Mouse (Mus musculus) forebrain, embryonic 15.5 days (tissue): ENCODE data around the gene Psmd14. TPM values are rescaled to one million over a fixed set of nuclear protein-coding genes. Genes with fewer than 3 reads are reported as not detected.

Experiments used
- ATAC-seq: fragments of 200-750 bp; cut with Nextera tagmentation; replicated peaks from 2 replicates; pipeline ENCODE4 v1.8.0; 2017; ENCODE audit warnings: mild to moderate bottlenecking, moderate TSS enrichment, moderate library complexity
- H3K27ac ChIP-seq: fragments of 300-500 bp; sonication (generic); replicated peaks from 2 replicates; pipeline ENCODE4 v1.5.1; 2015; ENCODE audit warnings: mild to moderate bottlenecking, inconsistent platforms
- H3K27me3 ChIP-seq: fragments of 300-500 bp; sonication (generic); 2 replicates; pipeline ENCODE4 v1.6.1; 2015; ENCODE audit warnings: inconsistent platforms
- H3K36me3 ChIP-seq: fragments of 300-500 bp; sonication (generic); 2 replicates; pipeline ENCODE4 v1.6.1; 2015; ENCODE audit warnings: mild to moderate bottlenecking, inconsistent platforms
- H3K4me1 ChIP-seq: fragments of 300-500 bp; sonication (generic); 2 replicates; pipeline ENCODE4 v1.6.1; 2015; ENCODE audit warnings: inconsistent platforms
- H3K4me2 ChIP-seq: fragments of 300-500 bp; sonication (generic); replicated peaks from 2 replicates; pipeline ENCODE4 v1.6.1; 2015; ENCODE audit warnings: mild to moderate bottlenecking, inconsistent platforms
- H3K4me3 ChIP-seq: fragments of 300-500 bp; sonication (generic); 2 replicates; pipeline ENCODE4 v1.5.1; 2015; ENCODE audit warnings: mild to moderate bottlenecking, inconsistent platforms
- H3K9ac ChIP-seq: fragments of 300-500 bp; sonication (generic); replicated peaks from 2 replicates; pipeline ENCODE4 v1.6.1; 2015; ENCODE audit warnings: mild to moderate bottlenecking, inconsistent platforms
- H3K9me3 ChIP-seq: fragments of 300-500 bp; sonication (generic); 2 replicates; pipeline ENCODE4 v1.6.1; 2016; ENCODE audit warnings: inconsistent platforms
- WGBS: fragments of 180-500 bp; shearing (Covaris S2); methylation state at CpG from one replicate; pipeline ENCODE4 v1.1.7; 2015; ENCODE audit warnings: mixed read lengths; 5-methylcytosine and 5-hydroxymethylcytosine counted together
- polyA plus RNA-seq: library from polyadenylated mRNA; unstranded; fragments of >200 nt; fragmentation: Nextera tagmentation; extraction: Ambion mirVana; gene quantifications from 2 replicates; pipeline ENCODE4 v1.2.1, GENCODE M21; 2015

Psmd14 gene
- polyA plus RNA-seq, 1 experiment from 2014 or later: 257 TPM

DNA sequence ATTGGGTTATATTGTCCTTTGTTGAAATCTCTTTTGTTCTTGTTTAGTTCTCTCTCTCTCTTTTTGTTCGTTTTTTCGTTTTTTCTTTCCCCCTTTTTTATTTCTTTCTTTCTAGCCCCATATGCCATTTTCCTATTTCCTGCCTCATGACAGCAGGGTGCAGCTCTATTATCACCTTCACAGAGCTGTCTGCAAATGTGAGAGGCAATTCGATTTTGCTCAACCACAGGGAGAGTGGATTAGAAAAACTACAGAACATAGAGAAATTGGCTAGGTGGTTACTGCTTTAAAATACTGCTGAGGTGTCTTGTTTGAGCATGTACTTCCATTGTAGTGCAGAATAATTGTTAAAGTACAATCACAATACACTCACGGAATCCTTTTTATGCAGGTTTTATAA, 54.0 kb downstream of the Psmd14 start:
- peak overlapping the region; percentile 84 for H3K27ac ChIP-seq
- no peak overlapping the region for H3K4me2 ChIP-seq
- no peaks in the 10 kb centered on the region for H3K36me3 ChIP-seq
- H3K4me3 ChIP-seq: no peak overlapping the region
- 18% methylated on average over 4 of the region's 4 CpGs for WGBS
- ATAC-seq: peak; percentile 73
- no peak overlapping the region for H3K9ac ChIP-seq
- no peaks in the 10 kb centered on the region for H3K9me3 ChIP-seq
- H3K4me1 ChIP-seq: peaks cover 17% of the 10 kb centered on the region
- no peaks in the 10 kb centered on the region for H3K27me3 ChIP-seq

DNA sequence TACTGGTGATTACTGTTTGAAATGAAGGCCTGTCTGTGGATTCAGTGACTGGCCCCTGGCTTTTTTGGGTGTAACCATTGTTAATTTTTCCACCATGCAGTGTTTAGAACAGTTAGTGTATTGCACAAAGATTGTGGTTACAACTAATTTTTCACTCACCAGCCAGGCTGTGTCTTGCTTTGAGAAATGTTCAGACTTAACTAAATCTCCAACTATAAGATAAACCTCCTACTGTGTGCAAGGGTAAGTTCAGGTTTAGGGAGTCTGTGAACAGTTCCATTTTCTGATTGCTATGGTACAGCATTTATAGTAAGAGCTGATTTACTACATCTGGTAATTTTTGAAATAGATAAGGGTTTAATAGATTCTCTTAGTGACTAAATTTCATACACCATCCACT, 69.3 kb downstream of the Psmd14 start:
- Histone ChIP-seq H3K4me1 (no peaks in the 10 kb centered on the region), H3K36me3 (peaks cover 10% of the 10 kb centered on the region), H3K9ac (no peak overlapping the region), H3K27ac (no peak overlapping the region), H3K27me3 (no peaks in the 10 kb centered on the region), H3K4me3 (no peak overlapping the region), H3K9me3 (no peaks in the 10 kb centered on the region), H3K4me2 (no peak overlapping the region)
- ATAC-seq: no peak

- H3K36me3 ChIP-seq: 0 out of 2 replicates have a peak, but pooled peaks cover 1% of the 10 kb centered on the region
- peak; percentile 33; the same call in 1 of the 2 replicates for ATAC-seq
- peak overlapping the region; percentile 74 for H3K27ac ChIP-seq
- H3K27me3 ChIP-seq: no peaks in the 10 kb centered on the region
- H3K9ac ChIP-seq: no peak overlapping the region
- H3K9me3 ChIP-seq: no peaks in the 10 kb centered on the region
- no peak overlapping the region for H3K4me2 ChIP-seq
- peaks cover 2% of the 10 kb centered on the region; the same call in 1 of the 2 replicates for H3K4me1 ChIP-seq
- no peak overlapping the region for H3K4me3 ChIP-seq
- WGBS: 60% methylated on average over 5 of the region's 5 CpGs
Observed at GRCm38 (mm10) chr2:61794960-61795359, 83.5 kb downstream of the Psmd14 start.

DNA sequence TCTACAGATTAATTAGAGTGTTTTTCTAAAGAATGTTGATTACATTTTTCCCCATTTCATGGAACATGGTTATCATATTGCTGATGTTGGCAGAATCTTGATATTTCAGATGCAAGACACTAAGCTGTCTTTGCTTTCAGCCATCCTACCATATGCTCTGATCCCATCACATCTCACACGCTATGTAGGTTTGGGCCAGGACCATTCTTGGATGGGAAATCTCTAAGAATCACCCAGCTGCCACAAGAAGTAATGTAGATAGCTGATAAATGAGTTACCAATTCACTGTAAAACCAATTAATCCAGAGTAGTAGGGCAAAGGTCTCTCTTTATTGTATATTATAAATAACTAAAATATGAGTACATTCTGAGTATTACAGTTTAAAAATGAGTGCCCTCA, 86.6 kb downstream of the Psmd14 start:
- no peaks in the 10 kb centered on the region for H3K9me3 ChIP-seq
- peaks cover 5% of the 10 kb centered on the region; the same call in 1 of the 2 replicates for H3K27me3 ChIP-seq
- 57% methylated on average over 1 of the region's 1 CpGs for WGBS
- peaks cover 11% of the 10 kb centered on the region for H3K4me1 ChIP-seq
- H3K9ac ChIP-seq: no peak overlapping the region
- ATAC-seq: peak; percentile 53
- H3K4me3 ChIP-seq: no peak overlapping the region
- no peaks in the 10 kb centered on the region for H3K36me3 ChIP-seq
- H3K27ac ChIP-seq: no peak overlapping the region; the same call in 1 of the 2 replicates
- H3K4me2 ChIP-seq: no peak overlapping the region

GRCm38 (mm10) chr2:61802656-61803251, 91.3 kb downstream of the Psmd14 start, which contains the start of gene Tbr1:
Gene Tbr1, plus strand, starts transcription at chr2:61802930.
- H3K9me3 ChIP-seq: no peaks in the 10 kb centered on the region
- H3K4me2 ChIP-seq: peak within 1 kb of the TSS; percentile 89
- H3K4me3 ChIP-seq: peak within 1 kb of the TSS; percentile 50
- 10% methylated on average over 11 of the region's 11 CpGs for WGBS
- peak within 1 kb of the TSS; percentile 95 for H3K27ac ChIP-seq
- peak within 1 kb of the TSS; percentile 76 for H3K9ac ChIP-seq
- ATAC-seq: peak; percentile 12
- no peaks in the 10 kb centered on the region for H3K36me3 ChIP-seq
- H3K27me3 ChIP-seq: peaks cover 10% of the 10 kb centered on the region
- peaks cover 28% of the 10 kb centered on the region for H3K4me1 ChIP-seq

GRCm38 (mm10) chr2:61803443-61804367, 92.2 kb downstream of the Psmd14 start:
- WGBS: 2% methylated on average over 29 of the region's 29 CpGs
- Histone ChIP-seq H3K27ac (peak overlapping the region; percentile 95), H3K9ac (peak overlapping the region; percentile 76), H3K4me1 (peaks cover 28% of the 10 kb centered on the region), H3K9me3 (no peaks in the 10 kb centered on the region), H3K36me3 (no peaks in the 10 kb centered on the region), H3K4me2 (peak overlapping the region; percentile 89), H3K4me3 (peak overlapping the region; percentile 50), H3K27me3 (peaks cover 13% of the 10 kb centered on the region)
- ATAC-seq: peak; percentile 27

GRCm38 (mm10) chr2:61804382-61804840, 92.9 kb downstream of the Psmd14 start:
- Histone ChIP-seq H3K27me3 (peaks cover 15% of the 10 kb centered on the region), H3K9me3 (no peaks in the 10 kb centered on the region), H3K4me2 (peak overlapping the region; percentile 89), H3K9ac (peak overlapping the region; percentile 76), H3K4me1 (peaks cover 28% of the 10 kb centered on the region), H3K4me3 (peak overlapping the region; percentile 50), H3K27ac (peak overlapping the region; percentile 95), H3K36me3 (no peaks in the 10 kb centered on the region)
- 1% methylated on average over 10 of the region's 10 CpGs for WGBS
- peak; percentile 56 for ATAC-seq

DNA sequence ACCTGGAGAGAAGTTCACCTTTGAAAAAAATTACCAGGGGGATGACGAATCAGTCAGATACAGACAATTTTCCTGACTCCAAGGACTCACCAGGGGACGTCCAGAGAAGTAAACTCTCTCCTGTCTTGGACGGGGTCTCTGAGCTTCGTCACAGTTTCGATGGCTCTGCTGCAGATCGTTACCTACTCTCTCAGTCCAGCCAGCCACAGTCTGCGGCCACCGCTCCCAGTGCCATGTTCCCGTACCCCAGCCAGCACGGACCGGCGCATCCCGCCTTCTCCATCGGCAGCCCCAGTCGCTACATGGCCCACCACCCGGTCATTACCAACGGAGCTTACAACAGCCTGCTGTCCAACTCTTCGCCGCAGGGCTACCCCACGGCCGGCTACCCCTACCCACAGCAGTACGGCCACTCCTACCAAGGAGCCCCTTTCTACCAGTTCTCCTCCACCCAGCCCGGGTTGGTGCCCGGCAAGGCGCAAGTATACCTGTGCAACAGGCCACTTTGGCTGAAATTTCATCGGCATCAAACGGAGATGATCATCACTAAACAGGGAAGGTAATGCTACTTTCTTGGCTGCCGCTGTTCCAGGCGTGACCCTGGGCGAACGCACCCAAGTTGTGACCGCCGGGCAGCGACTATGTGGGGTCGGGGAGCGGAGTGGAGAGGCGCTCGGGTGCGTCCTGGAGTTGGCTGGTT, 93.5 kb downstream of the Psmd14 start:
- H3K4me3 ChIP-seq: peak overlapping the region; percentile 50
- H3K4me1 ChIP-seq: peaks cover 28% of the 10 kb centered on the region
- peak; percentile 27 for ATAC-seq
- H3K27ac ChIP-seq: peak overlapping the region; percentile 95
- H3K27me3 ChIP-seq: peaks cover 21% of the 10 kb centered on the region
- peak overlapping the region; percentile 89 for H3K4me2 ChIP-seq
- no peaks in the 10 kb centered on the region for H3K36me3 ChIP-seq
- under 1% methylated on average over 39 of the region's 39 CpGs for WGBS
- peak overlapping the region; percentile 76 for H3K9ac ChIP-seq
- no peaks in the 10 kb centered on the region for H3K9me3 ChIP-seq

- peak overlapping the region; percentile 95 for H3K27ac ChIP-seq
- peaks cover 28% of the 10 kb centered on the region for H3K4me1 ChIP-seq
- under 1% methylated on average over 39 of the region's 39 CpGs for WGBS
- peak overlapping the region; percentile 76 for H3K9ac ChIP-seq
- ATAC-seq: 0 out of 2 replicates have a peak, but pooled peaks have one; percentile 11
- H3K36me3 ChIP-seq: no peaks in the 10 kb centered on the region
- peak overlapping the region; percentile 89 for H3K4me2 ChIP-seq
- H3K4me3 ChIP-seq: peak overlapping the region; percentile 50
- no peaks in the 10 kb centered on the region for H3K9me3 ChIP-seq
- H3K27me3 ChIP-seq: peaks cover 27% of the 10 kb centered on the region
Observed at GRCm38 (mm10) chr2:61805541-61806345, 94.2 kb downstream of the Psmd14 start.

GRCm38 (mm10) chr2:61806346-61806825, 94.9 kb downstream of the Psmd14 start:
- H3K4me3 ChIP-seq: peak overlapping the region; percentile 50
- peaks cover 27% of the 10 kb centered on the region for H3K27me3 ChIP-seq
- peak overlapping the region; percentile 95 for H3K27ac ChIP-seq
- H3K4me2 ChIP-seq: peak overlapping the region; percentile 89
- peak overlapping the region; percentile 76 for H3K9ac ChIP-seq
- no peaks in the 10 kb centered on the region for H3K9me3 ChIP-seq
- 4% methylated on average over 3 of the region's 3 CpGs for WGBS
- H3K4me1 ChIP-seq: peaks cover 31% of the 10 kb centered on the region
- no peaks in the 10 kb centered on the region for H3K36me3 ChIP-seq
- no peak for ATAC-seq

DNA sequence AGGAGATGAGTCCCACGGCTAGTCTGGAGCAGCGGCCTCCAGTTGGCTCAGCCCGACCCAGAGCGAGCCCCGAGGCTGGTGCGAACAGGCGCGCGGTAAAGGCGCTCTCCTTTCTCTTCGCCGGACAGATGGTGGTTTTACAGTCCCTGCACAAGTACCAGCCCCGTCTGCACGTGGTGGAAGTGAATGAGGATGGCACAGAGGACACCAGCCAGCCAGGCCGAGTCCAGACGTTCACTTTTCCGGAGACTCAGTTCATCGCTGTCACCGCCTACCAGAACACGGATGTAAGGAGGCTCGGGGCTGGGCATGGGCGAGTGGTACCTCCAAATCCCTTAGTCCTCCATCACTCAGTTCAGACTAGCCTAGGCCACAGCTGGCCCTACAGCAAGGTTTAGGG, 95.7 kb downstream of the Psmd14 start:
- 2% methylated on average over 22 of the region's 22 CpGs for WGBS
- H3K4me3 ChIP-seq: peak overlapping the region; percentile 50
- H3K9me3 ChIP-seq: no peaks in the 10 kb centered on the region
- peak; percentile 12 for ATAC-seq
- H3K36me3 ChIP-seq: no peaks in the 10 kb centered on the region
- peaks cover 27% of the 10 kb centered on the region for H3K27me3 ChIP-seq
- H3K4me1 ChIP-seq: peaks cover 39% of the 10 kb centered on the region
- H3K4me2 ChIP-seq: peak overlapping the region; percentile 89
- H3K9ac ChIP-seq: peak overlapping the region; percentile 76
- H3K27ac ChIP-seq: peak overlapping the region; percentile 95
